Mouse (Mus musculus): Measurements from ENCODE around the gene Olfr314. TPM values are rescaled to one million over a fixed set of nuclear protein-coding genes. Genes with fewer than 3 reads are reported as not detected.
"Not testable (repeated sequence)": the region's sequence is repeated elsewhere in the genome, so short reads cannot be mapped to it uniquely, and the experiment has no call there.

Gene Olfr314
- total and polyA plus RNA-seq, 3 experiments: not detected

DNA sequence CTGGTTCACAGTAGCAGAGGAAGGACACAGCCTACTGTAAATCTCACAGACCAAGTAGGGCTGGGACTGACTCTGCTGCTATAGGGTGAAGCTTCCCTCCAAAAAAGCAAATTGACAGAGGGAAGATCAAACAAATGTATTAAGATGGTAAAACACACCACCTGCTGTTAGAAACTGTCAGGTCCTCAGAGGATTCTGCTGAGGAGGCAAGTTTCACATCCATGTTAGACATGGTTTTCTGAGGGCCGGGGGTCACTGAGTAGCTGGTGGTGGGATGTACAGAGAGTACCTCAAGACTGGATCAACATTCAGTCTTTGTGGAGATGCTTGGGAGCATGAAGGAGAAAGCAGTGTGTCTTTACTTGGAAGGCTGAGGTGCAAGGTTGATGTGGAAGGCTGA lies 32.9 kb downstream of the Olfr314 start:
- Histone ChIP-seq H3K27ac (ENCODE audit: control insufficient read depth, low read depth, low read length) (no peak overlapping the region), H3K9ac (ENCODE audit: control insufficient read depth, low read depth, low read length, poor library complexity, severe bottlenecking) (no peak overlapping the region), H3K79me2 (ENCODE audit: control insufficient read depth, insufficient read depth, low read length, poor library complexity) (no peaks in the 10 kb centered on the region), H3K36me3 (ENCODE audit: control insufficient read depth in 1 of 2, insufficient read depth in 2 of 2, low read length in 2 of 2) (no peaks in the 10 kb centered on the region), H3K4me1 (ENCODE audit: control insufficient read depth in 1 of 2, insufficient read depth in 2 of 2, low read length in 2 of 2) (no peaks in the 10 kb centered on the region), H3K9me3 (replicated peaks; ENCODE audit: insufficient read depth, low read length) (no peaks in the 10 kb centered on the region), H3K4me3 (ENCODE audit: control insufficient read depth in 1 of 2, insufficient read depth in 1 of 2, low read depth in 2 of 2, low read length in 2 of 2) (no peak overlapping the region), H3K27me3 (ENCODE audit: control insufficient read depth in 1 of 2, insufficient read depth in 2 of 2, low read length in 2 of 2) (peaks cover 7 to 16% of the 10 kb centered on the region in 2 experiments)
- TF ChIP-seq ELF1 (IDR thresholded peaks at IDR 0.05; ENCODE audit: low read depth, low read length) (no peak), MYB (IDR thresholded peaks at IDR 0.05; ENCODE audit: low read depth, low read length) (no peak), ZC3H11A (IDR thresholded peaks at IDR 0.05; ENCODE audit: low read depth, low read length) (no peak), HCFC1 (IDR thresholded peaks at IDR 0.05; ENCODE audit: low read depth, low read length) (no peak), BHLHE40 (IDR thresholded peaks at IDR 0.05; ENCODE audit: borderline replicate concordance, low read depth, low read length) (no peak), USF1 (IDR thresholded peaks at IDR 0.05; ENCODE audit: low read depth, low read length) (no peak)
- DNase-seq (ENCODE audit: low read depth, low spot score): no peak

DNA sequence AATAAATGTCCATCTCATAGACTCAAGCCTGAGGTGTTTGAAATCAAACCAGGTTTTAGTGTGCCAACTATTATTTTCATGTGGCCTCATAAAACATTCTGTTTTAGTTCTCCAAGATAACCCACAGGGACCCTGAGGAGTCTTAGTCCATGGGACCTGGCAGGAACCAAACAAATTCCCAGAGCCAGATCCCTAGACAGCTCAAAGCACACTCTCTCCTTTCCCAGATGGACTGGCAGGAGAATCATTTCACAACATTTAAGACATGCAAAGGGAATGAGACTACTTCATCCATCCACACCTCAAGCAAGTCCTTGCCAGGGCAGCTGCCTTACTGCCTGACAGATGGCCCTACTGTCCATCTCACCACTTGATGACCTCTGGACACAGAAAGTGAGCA lies 46.2 kb downstream of the Olfr314 start, which contains the start of gene Olfr312:
Olfr312 (plus strand) TSS at position 301 of the 400 bp plus-strand sequence.
- not testable (repeated sequence) for H3K36me3 ChIP-seq (ENCODE audit: control insufficient read depth in 1 of 2, insufficient read depth in 2 of 2, low read length in 2 of 2); H3K9me3 ChIP-seq (replicated peaks; ENCODE audit: insufficient read depth, low read length); H3K27ac ChIP-seq (ENCODE audit: control insufficient read depth, low read depth, low read length); DNase-seq (ENCODE audit: low read depth, low spot score); H3K79me2 ChIP-seq (ENCODE audit: control insufficient read depth, insufficient read depth, low read length, poor library complexity); H3K4me1 ChIP-seq (ENCODE audit: control insufficient read depth in 1 of 2, insufficient read depth in 2 of 2, low read length in 2 of 2); H3K9ac ChIP-seq (ENCODE audit: control insufficient read depth, low read depth, low read length, poor library complexity, severe bottlenecking); H3K4me3 ChIP-seq (ENCODE audit: control insufficient read depth in 1 of 2, insufficient read depth in 1 of 2, low read depth in 2 of 2, low read length in 2 of 2)
- peaks cover 6 to 13% of the 10 kb centered on the region in 2 experiments for H3K27me3 ChIP-seq (ENCODE audit: control insufficient read depth in 1 of 2, insufficient read depth in 2 of 2, low read length in 2 of 2)

DNA sequence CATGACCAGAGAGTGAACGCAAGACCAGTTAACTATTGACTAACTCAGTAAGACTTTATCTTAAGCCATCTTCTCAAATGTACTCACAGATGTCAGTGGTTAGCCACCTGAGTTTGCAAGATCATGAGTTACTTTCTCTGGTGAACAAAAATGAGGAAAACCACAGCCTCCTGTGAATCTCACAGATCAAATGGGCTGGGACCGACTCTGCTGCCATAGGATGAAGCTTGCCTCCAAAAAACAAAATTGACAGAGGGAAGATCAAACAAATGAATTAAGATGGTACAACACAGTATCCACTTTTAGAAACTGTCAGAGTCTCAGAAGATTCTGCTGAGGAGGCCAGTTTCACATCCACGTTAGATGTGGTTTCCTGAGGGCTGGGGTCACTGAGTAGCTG lies 47.0 kb downstream of the Olfr314 start:
- Histone ChIP-seq H3K27me3 (ENCODE audit: control insufficient read depth in 1 of 2, insufficient read depth in 2 of 2, low read length in 2 of 2) (peaks cover 8 to 19% of the 10 kb centered on the region in 2 experiments), H3K27ac (ENCODE audit: control insufficient read depth, low read depth, low read length) (no peak overlapping the region), H3K4me3 (ENCODE audit: control insufficient read depth in 1 of 2, insufficient read depth in 1 of 2, low read depth in 2 of 2, low read length in 2 of 2) (no peak overlapping the region), H3K9me3 (replicated peaks; ENCODE audit: insufficient read depth, low read length) (no peaks in the 10 kb centered on the region), H3K36me3 (ENCODE audit: control insufficient read depth in 1 of 2, insufficient read depth in 2 of 2, low read length in 2 of 2) (no peaks in the 10 kb centered on the region), H3K79me2 (ENCODE audit: control insufficient read depth, insufficient read depth, low read length, poor library complexity) (no peaks in the 10 kb centered on the region), H3K9ac (ENCODE audit: control insufficient read depth, low read depth, low read length, poor library complexity, severe bottlenecking) (no peak overlapping the region), H3K4me1 (ENCODE audit: control insufficient read depth in 1 of 2, insufficient read depth in 2 of 2, low read length in 2 of 2) (no peaks in the 10 kb centered on the region)
- DNase-seq (ENCODE audit: low read depth, low spot score): no peak
- TF ChIP-seq TCF12 (IDR thresholded peaks at IDR 0.05; ENCODE audit: low read depth, low read length): no peak
- TF ChIP-seq EP300 (IDR thresholded peaks at IDR 0.05; ENCODE audit: low read depth in 1 of 2, low read length in 2 of 2): no peak
- TF ChIP-seq MAFK (IDR thresholded peaks at IDR 0.05; ENCODE audit: borderline replicate concordance, low read depth, low read length): no peak
- no peak for TF ChIP-seq RAD21 (IDR thresholded peaks at IDR 0.05; ENCODE audit: low read depth, low read length)
- TF ChIP-seq USF1 (IDR thresholded peaks at IDR 0.05; ENCODE audit: low read depth, low read length): no peak
- no peak for TF ChIP-seq SIN3A (IDR thresholded peaks at IDR 0.05; ENCODE audit: low read length)
- no peak for TF ChIP-seq MEF2A (IDR thresholded peaks at IDR 0.05; ENCODE audit: extremely low read depth, insufficient replicate concordance, low read depth, low read length, poor library complexity, severe bottlenecking)
- TF ChIP-seq ELF1 (IDR thresholded peaks at IDR 0.05; ENCODE audit: low read depth, low read length): no peak
- TF ChIP-seq MAZ (IDR thresholded peaks at IDR 0.05; ENCODE audit: low read depth, low read length): no peak
- TF ChIP-seq GABPA (IDR thresholded peaks at IDR 0.05; ENCODE audit: low read depth, low read length): no peak
- TF ChIP-seq ZMIZ1 (IDR thresholded peaks at IDR 0.05; ENCODE audit: low read depth, low read length): no peak
- no peak for TF ChIP-seq CHD1 (IDR thresholded peaks at IDR 0.05; ENCODE audit: low read depth, low read length)
- TF ChIP-seq NELFE (IDR thresholded peaks at IDR 0.05; ENCODE audit: low read depth, low read length): no peak
- TF ChIP-seq POLR2A (IDR thresholded peaks at IDR 0.05; ENCODE audit: control insufficient read depth in 1 of 2, insufficient read depth in 1 of 2, low read depth in 1 of 2, low read length in 2 of 2, poor library complexity in 1 of 2): no peak
- no peak for TF ChIP-seq MYC (IDR thresholded peaks at IDR 0.05; ENCODE audit: low read depth, low read length)
- no peak for TF ChIP-seq KAT2A (conservative IDR thresholded peaks at IDR 0.05; ENCODE audit: low read depth, low read length)
- no peak for TF ChIP-seq ZNF384 (IDR thresholded peaks at IDR 0.05; ENCODE audit: low read depth, low read length)
- TF ChIP-seq GATA1 (IDR thresholded peaks at IDR 0.05; ENCODE audit: low read depth, low read length): no peak
- TF ChIP-seq BHLHE40 (IDR thresholded peaks at IDR 0.05; ENCODE audit: borderline replicate concordance, low read depth, low read length): no peak

DNA sequence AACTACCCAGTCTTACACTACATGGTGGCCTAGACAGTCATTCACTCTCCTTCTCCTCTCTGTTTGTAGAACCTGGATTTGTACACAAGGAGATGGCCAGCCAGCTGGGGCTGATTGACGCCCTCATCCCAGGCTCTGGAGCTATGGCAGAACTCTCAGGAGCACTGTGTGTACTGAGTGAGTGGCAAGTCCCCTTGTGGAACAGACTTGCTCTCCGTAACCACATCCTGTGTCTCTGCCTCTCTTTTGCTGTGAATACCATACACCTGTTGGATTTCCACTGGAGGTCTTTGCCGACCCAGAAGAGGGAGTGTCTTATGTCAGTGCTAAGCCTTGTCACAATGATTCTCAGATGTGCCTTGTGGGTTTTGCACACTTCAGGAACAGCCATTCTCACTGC lies 49.8 kb downstream of the Olfr314 start:
- not testable (repeated sequence) for H3K9ac ChIP-seq (ENCODE audit: control insufficient read depth, low read depth, low read length, poor library complexity, severe bottlenecking); H3K4me1 ChIP-seq (ENCODE audit: control insufficient read depth in 1 of 2, insufficient read depth in 2 of 2, low read length in 2 of 2); H3K36me3 ChIP-seq (ENCODE audit: control insufficient read depth in 1 of 2, insufficient read depth in 2 of 2, low read length in 2 of 2); H3K4me3 ChIP-seq (ENCODE audit: control insufficient read depth in 1 of 2, insufficient read depth in 1 of 2, low read depth in 2 of 2, low read length in 2 of 2); H3K79me2 ChIP-seq (ENCODE audit: control insufficient read depth, insufficient read depth, low read length, poor library complexity); H3K9me3 ChIP-seq (replicated peaks; ENCODE audit: insufficient read depth, low read length); H3K27ac ChIP-seq (ENCODE audit: control insufficient read depth, low read depth, low read length); DNase-seq (ENCODE audit: low read depth, low spot score)
- H3K27me3 ChIP-seq (ENCODE audit: control insufficient read depth in 1 of 2, insufficient read depth in 2 of 2, low read length in 2 of 2): peaks cover 8 to 36% of the 10 kb centered on the region in 2 experiments

Data from MEL (cell line).